Mouse (Mus musculus): ENCODE measurements around the gene Stx1b. TPM values are rescaled to one million over a fixed set of nuclear protein-coding genes. Genes with fewer than 3 reads are reported as not detected.
A peak's percentile ranks its signal among the peaks of the same experiment; 100 is the strongest.
"Not testable (repeated sequence)": the region's sequence is repeated elsewhere in the genome, so short reads cannot be mapped to it uniquely, and the experiment has no call there.

The Stx1b gene
- polyA plus RNA-seq, 1 experiment, result 128 TPM

- TF ChIP-seq POLR2A (IDR thresholded peaks at IDR 0.05; ENCODE audit: borderline replicate concordance, extremely low read depth, insufficient read depth, insufficient read length, poor library complexity, severe bottlenecking) (peak; percentile 27; the same call in 1 of the 2 replicates), CTCF (IDR thresholded peaks at IDR 0.05; ENCODE audit: borderline replicate concordance, extremely low read depth, insufficient read depth, insufficient read length) (no peak)
- peak; percentile 98 for DNase-seq (ENCODE audit: low read depth)
Measured at GRCm38 (mm10) chr7:127841340-127842000, 17.1 kb upstream of the Stx1b start.

- TF ChIP-seq POLR2A (IDR thresholded peaks at IDR 0.05; ENCODE audit: borderline replicate concordance, extremely low read depth, insufficient read depth, insufficient read length, poor library complexity, severe bottlenecking), result no peak
- TF ChIP-seq CTCF (IDR thresholded peaks at IDR 0.05; ENCODE audit: borderline replicate concordance, extremely low read depth, insufficient read depth, insufficient read length), result no peak
- DNase-seq (ENCODE audit: low read depth), result no peak
Measured at GRCm38 (mm10) chr7:127840886-127841285, 16.5 kb upstream of the Stx1b start.

GRCm38 (mm10) chr7:127840031-127840430, 15.7 kb upstream of the Stx1b start:
- DNase-seq (ENCODE audit: low read depth), result not testable (repeated sequence)

GRCm38 (mm10) chr7:127837878-127838277, 13.5 kb upstream of the Stx1b start:
- not testable (repeated sequence) for DNase-seq (ENCODE audit: low read depth)

GRCm38 (mm10) chr7:127837473-127837872, 13.1 kb upstream of the Stx1b start:
- DNase-seq (ENCODE audit: low read depth), result no peak
- TF ChIP-seq POLR2A (IDR thresholded peaks at IDR 0.05; ENCODE audit: borderline replicate concordance, extremely low read depth, insufficient read depth, insufficient read length, poor library complexity, severe bottlenecking), result no peak
- TF ChIP-seq CTCF (IDR thresholded peaks at IDR 0.05; ENCODE audit: borderline replicate concordance, extremely low read depth, insufficient read depth, insufficient read length), result no peak

- no peak for TF ChIP-seq CTCF (IDR thresholded peaks at IDR 0.05; ENCODE audit: borderline replicate concordance, extremely low read depth, insufficient read depth, insufficient read length)
- no peak for TF ChIP-seq POLR2A (IDR thresholded peaks at IDR 0.05; ENCODE audit: borderline replicate concordance, extremely low read depth, insufficient read depth, insufficient read length, poor library complexity, severe bottlenecking)
- DNase-seq (ENCODE audit: low read depth), result no peak
Measured at GRCm38 (mm10) chr7:127835550-127835949, 11.2 kb upstream of the Stx1b start.

- TF ChIP-seq POLR2A (IDR thresholded peaks at IDR 0.05; ENCODE audit: borderline replicate concordance, extremely low read depth, insufficient read depth, insufficient read length, poor library complexity, severe bottlenecking) (no peak), CTCF (IDR thresholded peaks at IDR 0.05; ENCODE audit: borderline replicate concordance, extremely low read depth, insufficient read depth, insufficient read length) (peak; percentile 9; the same call in 1 of the 2 replicates)
- DNase-seq (ENCODE audit: low read depth), result no peak
Measured at GRCm38 (mm10) chr7:127823236-127824171, 845 bp downstream of the Stx1b start.

- TF ChIP-seq CTCF (IDR thresholded peaks at IDR 0.05; ENCODE audit: borderline replicate concordance, extremely low read depth, insufficient read depth, insufficient read length), result no peak
- TF ChIP-seq POLR2A (IDR thresholded peaks at IDR 0.05; ENCODE audit: borderline replicate concordance, extremely low read depth, insufficient read depth, insufficient read length, poor library complexity, severe bottlenecking), result no peak
Measured at GRCm38 (mm10) chr7:127822494-127822893, 1.9 kb downstream of the Stx1b start.

GRCm38 (mm10) chr7:127820836-127821509, 3.4 kb downstream of the Stx1b start:
- TF ChIP-seq CTCF (IDR thresholded peaks at IDR 0.05; ENCODE audit: borderline replicate concordance, extremely low read depth, insufficient read depth, insufficient read length) (no peak), POLR2A (IDR thresholded peaks at IDR 0.05; ENCODE audit: borderline replicate concordance, extremely low read depth, insufficient read depth, insufficient read length, poor library complexity, severe bottlenecking) (no peak)
- DNase-seq (ENCODE audit: low read depth), result no peak

More at GRCm38 (mm10) chr7:127822494-127822893, 1.9 kb downstream of the Stx1b start:
- DNase-seq (ENCODE audit: low read depth), result no peak

- TF ChIP-seq CTCF (IDR thresholded peaks at IDR 0.05; ENCODE audit: borderline replicate concordance, extremely low read depth, insufficient read depth, insufficient read length) (no peak), POLR2A (IDR thresholded peaks at IDR 0.05; ENCODE audit: borderline replicate concordance, extremely low read depth, insufficient read depth, insufficient read length, poor library complexity, severe bottlenecking) (no peak)
- no peak for DNase-seq (ENCODE audit: low read depth)
Measured at GRCm38 (mm10) chr7:127817776-127818175, 6.6 kb downstream of the Stx1b start.

- TF ChIP-seq POLR2A (IDR thresholded peaks at IDR 0.05; ENCODE audit: borderline replicate concordance, extremely low read depth, insufficient read depth, insufficient read length, poor library complexity, severe bottlenecking), result no peak
- no peak for TF ChIP-seq CTCF (IDR thresholded peaks at IDR 0.05; ENCODE audit: borderline replicate concordance, extremely low read depth, insufficient read depth, insufficient read length)
Measured at GRCm38 (mm10) chr7:127817053-127817452, 7.3 kb downstream of the Stx1b start.

More at GRCm38 (mm10) chr7:127817053-127817452, 7.3 kb downstream of the Stx1b start:
- no peak for DNase-seq (ENCODE audit: low read depth)

Data from brain, embryonic 14.5 days (tissue).